Mouse (Mus musculus) thymus, adult 2 months (tissue): ENCODE data around the gene Gpx7. TPM values are rescaled to one million over a fixed set of nuclear protein-coding genes. Genes with fewer than 3 reads are reported as not detected.
"Not testable (repeated sequence)": the region's sequence is repeated elsewhere in the genome, so short reads cannot be mapped to it uniquely, and the experiment has no call there.

Experiments used
- DNase-seq: peaks from one replicate; pipeline ENCODE4 v3.0.0; 2021
- H3K27ac ChIP-seq: fragments of 200-500 bp; 2 replicates; pipeline ENCODE4 v1.5.1; 2012; ENCODE audit warnings: low read length, control low read depth; ENCODE audit not compliant: control insufficient read depth, insufficient read depth
- H3K27me3 ChIP-seq: fragments of 200-500 bp; 2 replicates; pipeline ENCODE4 v1.6.1; 2012; ENCODE audit warnings: mild to moderate bottlenecking, low read length, moderate library complexity, mixed read lengths; ENCODE audit not compliant: control insufficient read depth, insufficient read depth
- H3K36me3 ChIP-seq: fragments of 200-500 bp; 2 replicates; pipeline ENCODE4 v1.6.1; 2012; ENCODE audit warnings: mild to moderate bottlenecking, low read length, moderate library complexity; ENCODE audit not compliant: control insufficient read depth, insufficient read depth
- H3K4me1 ChIP-seq: fragments of 200-500 bp; replicated peaks from 2 replicates; pipeline ENCODE4 v1.6.1; 2012; ENCODE audit warnings: low read length; ENCODE audit not compliant: control insufficient read depth, insufficient read depth
- H3K4me3 ChIP-seq: fragments of 200-500 bp; 2 replicates; pipeline ENCODE4 v1.5.1; 2012; ENCODE audit warnings: mild to moderate bottlenecking, low read length, control low read depth, moderate library complexity; ENCODE audit not compliant: control insufficient read depth, insufficient read depth
- CTCF ChIP-seq: fragments of 200-500 bp; IDR thresholded peaks from 2 replicates; pipeline ENCODE4 v1.5.1; 2012; ENCODE audit warnings: mild to moderate bottlenecking, control low read depth, low read length, moderate library complexity, borderline replicate concordance; ENCODE audit not compliant: control insufficient read depth, poor library complexity, insufficient read depth; ENCODE audit errors: extremely low read depth
- POLR2A ChIP-seq: fragments of 200-500 bp; IDR thresholded peaks from 2 replicates; pipeline ENCODE4 v1.6.1; 2012; ENCODE audit warnings: mild to moderate bottlenecking, low read length, control low read depth, moderate library complexity; ENCODE audit not compliant: control insufficient read depth, poor library complexity, insufficient read depth; ENCODE audit errors: extremely low read depth
- WGBS: fragments of 180-500 bp; shearing (Covaris S2); methylation state at CpG from one replicate; pipeline ENCODE4 v1.1.7; 2018; 5-methylcytosine and 5-hydroxymethylcytosine counted together
- polyA plus RNA-seq: library from polyadenylated mRNA; depleted of rRNA; stranded (reverse); fragments of >200 nt; gene quantifications from 2 replicates; pipeline ENCODE4 v1.2.3, GENCODE M21; 2012; rRNA removed

Gene Gpx7
- polyA plus RNA-seq, 1 experiment = 4.7 TPM

DNA sequence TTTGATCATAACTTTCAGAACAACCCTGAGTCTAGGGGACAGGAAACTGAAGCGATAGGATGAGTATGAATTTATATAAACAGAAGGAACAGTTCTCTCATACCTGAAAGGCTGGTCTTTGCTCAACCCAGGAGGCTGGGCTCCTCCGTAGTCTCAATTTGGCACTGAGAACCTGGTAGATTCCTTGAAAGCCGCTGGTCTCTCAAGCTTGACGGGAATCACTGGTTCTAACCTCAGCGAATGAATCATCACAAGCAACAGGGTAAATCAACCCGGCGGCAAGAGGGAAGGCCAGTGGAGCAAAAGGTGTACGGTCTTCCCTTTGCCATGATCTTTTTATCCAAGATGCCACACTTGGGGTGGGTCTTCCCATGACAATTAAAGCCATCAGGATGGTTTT is 49.3 kb downstream of the Gpx7 start:
- Histone ChIP-seq H3K36me3 (no peaks in the 10 kb centered on the region), H3K4me1 (peaks cover 6% of the 10 kb centered on the region), H3K27ac (no peak overlapping the region), H3K4me3 (no peak overlapping the region), H3K27me3 (no peaks in the 10 kb centered on the region; the same call in 1 of the 2 replicates)
- TF ChIP-seq POLR2A (no peak), CTCF (no peak)
- 94% methylated on average over 8 of the region's 8 CpGs for WGBS
- DNase-seq = no peak

DNA sequence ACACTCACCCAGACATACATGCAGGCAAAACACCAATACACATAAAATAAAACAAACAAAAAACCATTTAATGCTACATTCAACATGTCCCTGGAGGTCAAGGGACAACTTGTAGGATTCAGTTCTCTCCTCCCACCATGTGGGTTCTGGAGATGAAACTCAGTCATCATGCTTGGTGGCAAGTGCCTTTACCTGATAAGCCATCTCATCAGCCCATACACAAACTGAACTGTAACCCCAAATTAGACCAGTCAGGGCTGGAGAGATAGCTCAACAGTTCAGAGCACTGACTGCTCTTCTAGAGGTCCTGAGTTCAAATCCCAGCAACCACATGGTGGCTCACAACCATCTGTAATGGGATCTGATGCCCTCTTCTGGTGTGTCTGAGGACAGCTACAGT is 53.2 kb downstream of the Gpx7 start:
- not testable (repeated sequence) for H3K36me3 ChIP-seq

DNA sequence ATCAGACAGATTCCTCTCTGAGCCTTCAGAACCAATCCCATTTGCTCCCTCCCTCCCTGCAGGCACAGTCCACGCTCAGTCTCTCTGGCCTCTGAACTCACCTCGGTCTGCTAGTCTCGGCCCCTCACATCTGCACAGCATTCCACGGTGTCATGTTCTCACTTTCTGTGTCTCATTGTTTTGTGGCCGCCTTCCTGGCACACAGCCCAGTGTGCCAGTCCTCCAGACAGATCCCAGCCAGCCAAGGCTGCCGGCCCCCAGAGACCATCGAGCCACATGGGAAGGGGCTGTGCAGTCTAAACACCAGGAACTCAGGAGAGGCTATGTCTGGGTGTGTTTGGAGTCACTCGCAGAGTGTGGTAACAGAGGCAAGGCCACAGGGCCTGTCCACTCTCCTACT is 55.9 kb downstream of the Gpx7 start:
- Histone ChIP-seq H3K27ac (no peak overlapping the region), H3K36me3 (no peaks in the 10 kb centered on the region), H3K4me3 (no peak overlapping the region), H3K27me3 (no peaks in the 10 kb centered on the region; the same call in 1 of the 2 replicates), H3K4me1 (0 out of 2 replicates have a peak, but pooled peaks cover 2% of the 10 kb centered on the region)
- DNase-seq = no peak
- TF ChIP-seq POLR2A (no peak), CTCF (no peak)
- 70% methylated on average over 8 of the region's 8 CpGs for WGBS

More for the DNA sequence above, 53.2 kb downstream of the Gpx7 start:
- H3K4me3 ChIP-seq, DNase-seq, H3K27me3 ChIP-seq, H3K4me1 ChIP-seq, H3K27ac ChIP-seq: not testable (repeated sequence)

Other genes starting within 250 kb of the Gpx7 start
- gene Echdc2, start 241.5 kb downstream of the Gpx7 start, polyA plus RNA-seq = 9.4 and 14.7 TPM in 2 replicates
- 0.22 and 0.24 TPM in 2 replicates for gene Zyg11a, start 188.9 kb downstream of the Gpx7 start, polyA plus RNA-seq
- gene Zyg11b, start 105.9 kb downstream of the Gpx7 start, polyA plus RNA-seq = 18.0 and 18.7 TPM in 2 replicates
- 9.4 and 10.0 TPM in 2 replicates for gene Coa7, start 78.8 kb downstream of the Gpx7 start, polyA plus RNA-seq
- not detected in 2 replicates for gene Shisal2a, start 23.6 kb downstream of the Gpx7 start, polyA plus RNA-seq
- 93.5 and 105 TPM in 2 replicates for gene Tut4, start 52.5 kb upstream of the Gpx7 start, polyA plus RNA-seq
- gene Prpf38a, start 172.4 kb upstream of the Gpx7 start, polyA plus RNA-seq = 7.2 and 8.0 TPM in 2 replicates
- gene Orc1, start 172.5 kb upstream of the Gpx7 start, polyA plus RNA-seq = 3.8 and 5.1 TPM in 2 replicates
- gene Cc2d1b, start 213.0 kb upstream of the Gpx7 start, polyA plus RNA-seq = 73.1 and 73.2 TPM in 2 replicates